Mouse (Mus musculus): ENCODE measurements around the gene Hoxd1. TPM values are rescaled to one million over a fixed set of nuclear protein-coding genes. Genes with fewer than 3 reads are reported as not detected.

Gene Hoxd1
- total RNA-seq, 2 experiments from 2014 or later, result not detected

- no peak for DNase-seq
Observed at GRCm38 (mm10) chr2:74732513-74733316, 30.1 kb upstream of the Hoxd1 start.

DNA sequence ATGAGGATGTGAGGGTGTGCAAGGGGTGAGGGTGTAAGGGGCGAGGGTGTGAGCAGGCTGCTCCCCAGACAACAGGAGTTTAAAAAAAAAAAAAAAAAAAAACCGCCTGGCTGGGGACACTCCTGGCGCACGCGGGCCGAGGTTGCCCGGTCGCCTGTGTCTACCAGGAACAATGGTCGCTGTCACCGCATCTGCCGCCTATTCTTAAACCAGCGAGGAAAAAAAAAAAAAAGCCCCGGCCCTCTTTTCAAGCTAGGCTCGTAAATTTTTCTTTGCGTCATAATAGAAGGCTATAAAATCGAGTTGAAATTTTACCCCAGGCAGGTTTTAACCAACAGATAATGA lies 29.5 kb upstream of the Hoxd1 start:
- no peak for DNase-seq

DNA sequence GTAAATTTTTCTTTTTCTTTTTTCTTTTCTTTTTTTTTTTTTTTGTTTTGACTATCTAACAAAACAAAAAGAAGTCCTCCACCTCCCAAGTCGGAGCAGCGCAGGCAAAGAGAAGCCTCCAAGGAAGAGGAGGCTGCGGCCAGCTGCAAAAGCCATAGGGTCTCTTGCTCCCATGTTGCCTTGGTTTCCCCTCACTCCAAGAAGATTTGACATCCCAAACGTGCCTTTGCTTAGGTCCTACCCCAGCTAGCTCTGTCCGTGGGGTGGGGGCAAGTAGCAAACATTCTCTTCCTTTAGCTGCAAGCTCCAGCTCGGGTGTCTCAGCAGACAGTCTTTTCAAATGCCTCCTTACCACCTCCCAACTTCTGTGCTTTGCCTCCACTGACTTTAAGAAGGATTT lies 29.0 kb upstream of the Hoxd1 start:
- no peak for DNase-seq

GRCm38 (mm10) chr2:74734451-74734850 lies 28.3 kb upstream of the Hoxd1 start:
- no peak for DNase-seq

DNA sequence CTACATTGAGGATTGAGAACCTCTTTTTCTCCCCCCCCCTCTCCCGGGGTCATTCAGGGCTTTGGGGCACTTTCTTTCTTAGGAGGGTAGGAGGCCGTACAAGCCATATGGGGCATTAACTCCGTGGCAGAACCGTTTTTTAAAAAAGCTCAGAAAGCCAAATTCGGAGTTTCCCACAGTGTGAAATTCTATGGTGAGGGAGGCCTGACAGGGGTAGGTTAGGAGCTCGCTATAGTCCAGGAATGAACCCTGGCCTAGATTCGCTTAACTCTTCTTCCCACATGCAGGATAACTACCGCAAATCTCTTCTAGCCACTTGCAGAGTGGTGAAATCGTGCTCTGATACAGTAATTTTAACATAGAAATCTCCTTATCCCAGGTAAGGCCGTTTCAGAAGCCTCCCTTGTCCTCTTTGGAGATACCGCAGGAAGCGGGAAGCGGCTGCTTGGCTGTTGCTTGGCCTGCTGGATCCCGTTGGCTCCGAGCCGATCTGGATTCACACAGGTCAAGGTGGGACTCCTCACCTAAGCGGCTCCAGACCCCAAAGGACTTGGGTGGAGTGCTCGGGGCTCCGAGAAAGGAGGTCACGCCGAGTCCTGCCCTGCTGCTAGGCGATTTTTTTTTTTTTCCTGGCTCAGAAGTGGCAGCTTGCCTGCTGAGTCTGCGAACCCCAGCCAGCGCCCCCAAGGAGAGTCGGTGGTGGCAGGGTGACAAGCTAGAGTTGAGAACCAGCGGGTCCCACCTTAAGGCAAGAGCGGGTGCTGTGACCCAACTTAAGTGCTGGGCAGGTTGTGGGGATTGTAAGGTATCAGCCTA lies 27.6 kb upstream of the Hoxd1 start:
- no peak for DNase-seq

DNA sequence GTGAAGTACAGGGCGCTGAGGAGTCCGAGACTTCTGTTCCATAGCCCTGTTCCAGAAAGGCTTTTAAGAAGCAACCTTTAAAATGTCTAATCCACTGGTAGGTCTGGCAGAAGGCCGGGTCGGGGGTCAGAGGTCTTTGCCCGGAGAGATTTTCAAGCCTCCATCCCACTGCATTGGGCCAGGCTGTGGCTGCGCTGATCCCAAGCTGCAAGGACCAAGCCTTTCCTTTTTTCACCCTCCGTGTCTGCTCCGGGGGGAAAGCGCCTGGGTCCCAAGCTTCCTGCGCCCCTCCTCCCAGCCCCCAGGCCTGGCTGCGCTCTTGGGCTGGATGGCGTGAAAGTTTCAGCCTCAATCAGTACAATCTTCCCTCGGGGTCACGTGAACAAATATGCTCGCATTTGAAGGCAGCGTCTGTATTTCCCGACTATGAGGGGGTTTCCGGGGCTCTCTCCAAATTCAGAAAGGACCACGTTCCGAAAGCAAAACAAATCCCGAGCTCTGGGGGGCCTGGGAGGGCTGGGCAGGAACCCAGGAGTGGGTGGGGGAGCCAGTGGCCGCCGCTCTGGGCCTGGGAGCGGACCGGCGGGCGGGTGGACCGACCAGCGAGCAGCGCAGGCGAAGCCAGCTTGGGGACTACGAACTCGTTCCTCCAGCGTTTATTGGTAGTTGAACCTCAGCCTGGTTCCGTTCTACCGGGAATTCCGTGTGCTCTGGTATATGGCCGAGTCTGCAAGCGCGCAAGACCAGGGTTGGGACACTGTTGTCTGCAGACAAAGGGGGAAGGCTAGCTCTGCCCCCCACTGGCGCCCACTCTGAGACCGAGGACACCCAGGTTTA lies 26.7 kb upstream of the Hoxd1 start:
- DNase-seq, result no peak

- no peak for DNase-seq
Observed at GRCm38 (mm10) chr2:74736688-74737577, 25.8 kb upstream of the Hoxd1 start.

- no peak for DNase-seq
Observed at GRCm38 (mm10) chr2:74737578-74738070, 25.2 kb upstream of the Hoxd1 start.

- DNase-seq, result no peak
Observed at GRCm38 (mm10) chr2:74738623-74739475, 23.9 kb upstream of the Hoxd1 start.

- DNase-seq, result no peak
Observed at GRCm38 (mm10) chr2:74739476-74739800, 23.3 kb upstream of the Hoxd1 start.

DNA sequence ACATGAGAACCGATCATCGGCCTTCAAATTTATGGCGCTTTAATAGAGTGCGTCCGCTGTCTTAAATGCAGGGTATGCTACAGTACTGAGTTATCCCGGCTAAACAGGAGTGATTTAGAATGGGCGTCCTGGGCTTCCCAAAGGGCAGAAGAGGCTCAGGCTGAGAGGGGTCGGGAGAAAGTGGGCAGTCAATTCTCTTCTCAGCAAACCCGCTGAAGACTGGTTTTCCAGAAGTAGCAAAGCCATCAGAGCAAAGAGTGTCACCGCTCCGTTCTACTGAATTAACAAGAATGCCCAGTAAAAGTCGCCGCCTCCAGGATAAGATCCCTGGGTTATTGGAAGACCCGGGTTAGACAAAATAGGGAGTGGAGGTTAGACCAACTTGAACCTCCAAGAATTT lies 22.9 kb upstream of the Hoxd1 start:
- DNase-seq, result no peak

DNA sequence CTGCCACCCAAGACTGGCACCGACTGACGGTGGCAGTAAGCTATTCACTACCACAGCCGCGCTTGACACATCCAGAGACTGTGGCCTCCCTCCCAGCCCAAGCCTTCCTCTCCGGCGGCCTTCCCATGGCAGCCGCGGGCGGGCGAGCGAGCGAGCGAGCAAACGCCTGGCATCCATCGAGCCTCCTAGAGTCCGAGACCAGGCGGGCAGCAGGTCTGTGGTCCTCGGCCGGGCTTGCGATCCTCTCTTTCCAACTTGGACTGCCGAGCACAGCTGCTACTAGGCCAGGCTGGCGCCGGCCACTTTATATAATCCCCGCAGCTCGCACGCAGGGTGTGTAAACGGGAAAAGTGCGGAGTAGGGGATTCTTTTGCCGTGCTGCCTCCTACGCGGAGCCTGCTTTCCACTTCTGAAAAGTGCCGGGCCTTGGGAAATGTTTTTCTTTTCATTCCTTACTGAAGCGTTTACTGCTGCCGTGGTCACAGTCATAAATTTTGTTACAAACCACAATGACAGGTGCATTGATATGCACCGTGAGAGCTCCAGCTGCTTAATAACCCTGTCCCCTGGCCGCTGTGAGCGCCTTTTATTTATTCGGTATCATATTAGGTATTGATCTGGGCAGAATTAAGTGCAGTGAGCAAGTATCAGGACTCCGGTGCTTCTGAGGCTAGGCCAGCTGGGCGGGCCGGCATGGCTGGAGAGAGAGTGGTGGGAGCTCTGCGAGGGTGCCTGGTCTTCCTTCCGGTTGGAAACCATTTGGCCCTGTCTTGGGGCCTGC lies 22.3 kb upstream of the Hoxd1 start:
- no peak for DNase-seq

- DNase-seq, result no peak
Observed at GRCm38 (mm10) chr2:74741252-74741978, 21.4 kb upstream of the Hoxd1 start.

GRCm38 (mm10) chr2:74741979-74742277 lies 20.9 kb upstream of the Hoxd1 start:
- DNase-seq, result no peak

DNA sequence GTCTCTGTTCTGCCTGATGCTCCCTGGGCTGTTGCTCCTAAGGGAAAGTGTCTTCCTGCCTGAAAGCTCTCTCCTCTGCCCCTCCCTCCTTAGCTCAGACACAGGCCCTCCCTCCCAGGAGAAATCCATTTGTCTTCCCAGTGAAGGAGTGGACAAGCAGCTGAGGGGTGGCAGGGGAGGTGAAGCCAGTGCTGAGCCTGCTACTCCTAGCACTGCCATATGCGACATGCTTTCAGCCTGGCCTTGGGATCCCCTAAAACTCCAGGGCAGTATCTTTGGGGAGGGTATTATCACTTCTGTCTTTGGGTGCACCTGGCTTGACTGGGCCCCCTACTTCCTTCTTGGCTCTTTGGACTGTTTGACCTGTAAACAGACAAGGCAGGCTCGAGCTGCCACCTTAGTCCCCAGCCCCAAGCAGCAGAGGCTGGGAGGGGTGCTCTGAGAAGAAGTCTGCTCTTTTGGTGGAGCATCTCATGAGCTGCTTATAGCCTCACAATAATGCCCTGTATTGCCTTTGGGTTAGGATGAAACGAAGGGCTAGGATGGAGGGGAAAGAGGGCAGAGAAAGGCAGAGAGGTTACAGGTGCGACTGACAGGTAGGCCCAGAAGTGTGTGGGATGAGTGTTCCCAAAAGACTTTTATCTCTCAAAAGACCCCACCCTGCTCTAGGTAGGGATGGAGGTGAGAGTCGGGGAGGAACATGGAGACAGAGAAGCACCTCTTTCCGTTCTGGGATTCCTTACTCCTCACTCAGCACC lies 17.1 kb upstream of the Hoxd1 start:
- no peak for DNase-seq

DNA sequence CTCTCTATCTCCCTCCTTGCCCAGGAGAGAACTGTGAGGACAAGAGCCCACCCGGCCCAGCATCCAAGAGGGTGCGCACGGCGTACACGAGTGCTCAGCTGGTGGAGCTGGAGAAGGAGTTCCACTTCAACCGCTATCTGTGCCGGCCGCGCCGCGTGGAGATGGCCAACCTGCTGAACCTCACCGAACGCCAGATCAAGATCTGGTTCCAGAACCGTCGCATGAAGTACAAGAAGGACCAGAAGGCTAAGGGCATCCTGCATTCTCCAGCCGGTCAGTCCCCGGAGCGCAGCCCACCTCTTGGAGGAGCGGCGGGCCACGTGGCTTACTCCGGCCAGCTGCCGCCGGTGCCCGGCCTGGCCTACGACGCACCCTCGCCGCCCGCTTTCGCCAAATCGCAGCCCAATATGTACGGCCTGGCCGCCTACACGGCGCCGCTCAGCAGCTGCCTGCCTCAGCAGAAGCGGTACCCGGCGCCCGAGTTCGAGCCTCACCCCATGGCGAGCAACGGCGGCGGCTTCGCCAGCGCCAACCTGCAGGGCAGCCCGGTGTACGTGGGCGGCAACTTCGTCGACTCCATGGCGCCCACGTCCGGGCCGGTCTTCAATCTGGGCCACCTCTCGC lies 16.4 kb upstream of the Hoxd1 start:
- no peak for DNase-seq

DNA sequence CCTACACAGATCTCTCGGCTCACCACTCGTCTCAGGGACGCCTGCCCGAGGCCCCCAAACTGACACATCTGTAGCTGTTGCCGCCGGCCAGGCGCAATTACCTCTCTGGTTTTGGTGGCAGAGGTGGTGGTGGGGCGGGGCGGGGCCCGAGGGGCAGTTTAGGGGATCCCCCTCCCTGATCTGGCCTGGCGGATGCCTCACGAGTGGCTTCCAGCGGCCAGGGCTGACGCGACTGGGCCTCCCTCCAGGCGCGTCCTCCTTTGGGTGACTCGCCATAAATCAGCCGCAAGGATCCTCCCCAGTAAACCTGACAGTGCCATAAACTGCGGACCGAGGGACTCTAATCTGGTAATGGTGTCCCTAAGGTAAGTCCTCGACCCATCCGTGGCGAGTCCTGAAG lies 15.8 kb upstream of the Hoxd1 start:
- no peak for DNase-seq

GRCm38 (mm10) chr2:74747661-74748141 lies 15.1 kb upstream of the Hoxd1 start:
- DNase-seq, result no peak

Measured in heart, adult 18-20 months (tissue).